Mouse (Mus musculus) embryonic facial prominence, embryonic 11.5 days (tissue): ENCODE measurements around the gene Sema3b. TPM values are rescaled to one million over a fixed set of nuclear protein-coding genes. Genes with fewer than 3 reads are reported as not detected.

Source experiments
- ATAC-seq: fragments of 200-750 bp; cut with Nextera tagmentation; replicated peaks from 2 replicates; pipeline ENCODE4 v1.8.0; 2017; ENCODE audit warnings: low read depth; ENCODE audit not compliant: insufficient number of reproducible peaks, low FRiP score, low TSS enrichment
- DNase-seq: peaks from one replicate; pipeline ENCODE4 v3.0.0-alpha.2; 2015; ENCODE audit warnings: low spot score
- H3K27ac ChIP-seq: fragments of 300-500 bp; sonication (generic); replicated peaks from 2 replicates; pipeline ENCODE4 v1.5.1; 2014; ENCODE audit warnings: mild to moderate bottlenecking, low read depth, low read length, control low read depth
- H3K27me3 ChIP-seq: fragments of 300-500 bp; sonication (generic); 2 replicates; pipeline ENCODE4 v1.6.1; 2014; ENCODE audit warnings: mild to moderate bottlenecking, low read length, moderate library complexity, mixed read lengths; ENCODE audit not compliant: control insufficient read depth, insufficient read depth
- H3K36me3 ChIP-seq: fragments of 300-500 bp; sonication (generic); replicated peaks from 2 replicates; pipeline ENCODE4 v1.6.1; 2014; ENCODE audit warnings: low read depth, mild to moderate bottlenecking, low read length, moderate library complexity, mixed read lengths; ENCODE audit not compliant: control insufficient read depth, insufficient read depth
- H3K4me1 ChIP-seq: fragments of 300-500 bp; sonication (generic); 2 replicates; pipeline ENCODE4 v1.6.1; 2014; ENCODE audit warnings: low read length, mixed read lengths; ENCODE audit not compliant: control insufficient read depth, insufficient read depth
- H3K4me2 ChIP-seq: fragments of 300-500 bp; sonication (generic); 2 replicates; pipeline ENCODE4 v1.6.1; 2014; ENCODE audit warnings: low read depth, mild to moderate bottlenecking, control low read depth, low read length, moderate library complexity
- H3K4me3 ChIP-seq: fragments of 300-500 bp; sonication (generic); 2 replicates; pipeline ENCODE4 v1.5.1; 2014; ENCODE audit warnings: low read depth, low read length, control low read depth
- H3K9ac ChIP-seq: fragments of 300-500 bp; sonication (generic); replicated peaks from 2 replicates; pipeline ENCODE4 v1.6.1; 2014; ENCODE audit warnings: mild to moderate bottlenecking, control low read depth, low read length
- H3K9me3 ChIP-seq: fragments of 300-500 bp; sonication (generic); replicated peaks from 2 replicates; pipeline ENCODE4 v1.6.1; 2016; ENCODE audit warnings: mild to moderate bottlenecking, low read length, inconsistent platforms, mixed read lengths; ENCODE audit not compliant: control insufficient read depth
- WGBS: fragments of 180-500 bp; shearing (Covaris S2); extraction: QIAGEN DNeasy Blood & Tissue Kit; methylation state at CpG from one replicate; pipeline ENCODE4 v1.1.7; 2014; 5-methylcytosine and 5-hydroxymethylcytosine counted together
- polyA plus RNA-seq: library from polyadenylated mRNA; unstranded; fragments of >200 nt; fragmentation: Nextera tagmentation; extraction: Ambion mirVana; gene quantifications from 2 replicates; pipeline ENCODE4 v1.2.1, GENCODE M21; 2014

Sema3b gene
- polyA plus RNA-seq, 1 experiment from 2014 or later, result 1.3 TPM

DNA sequence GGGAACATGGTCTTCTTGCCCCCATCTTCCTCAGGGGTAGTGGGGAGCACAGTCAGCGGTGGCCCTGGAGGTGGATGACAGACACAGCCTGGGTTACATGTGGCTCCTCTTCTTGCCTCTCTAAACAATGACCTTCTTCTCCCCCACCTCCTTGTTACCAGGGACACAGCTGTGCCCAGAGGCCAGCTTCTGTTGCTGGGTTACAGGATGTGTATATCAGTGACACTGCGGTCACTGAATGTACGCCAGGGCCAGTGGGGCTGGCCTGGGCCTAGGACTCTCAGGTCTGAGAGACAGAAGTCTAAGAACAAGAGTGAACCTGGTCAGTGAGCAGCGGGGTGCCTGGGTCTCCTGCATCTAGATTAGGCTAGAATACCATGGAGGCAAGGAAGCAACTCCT is 6.0 kb upstream of the Sema3b start:
- DNase-seq, result no peak
- Histone ChIP-seq H3K27me3 (no peaks in the 10 kb centered on the region), H3K9ac (no peak overlapping the region; the same call in 1 of the 2 replicates), H3K9me3 (no peaks in the 10 kb centered on the region), H3K4me3 (no peak overlapping the region), H3K4me1 (peaks cover 3% of the 10 kb centered on the region; the same call in 1 of the 2 replicates), H3K4me2 (no peak overlapping the region), H3K36me3 (peaks cover 3% of the 10 kb centered on the region; the same call in 1 of the 2 replicates), H3K27ac (no peak overlapping the region)
- no peak for ATAC-seq
- WGBS, result 48% methylated on average over 4 of the region's 4 CpGs

DNA sequence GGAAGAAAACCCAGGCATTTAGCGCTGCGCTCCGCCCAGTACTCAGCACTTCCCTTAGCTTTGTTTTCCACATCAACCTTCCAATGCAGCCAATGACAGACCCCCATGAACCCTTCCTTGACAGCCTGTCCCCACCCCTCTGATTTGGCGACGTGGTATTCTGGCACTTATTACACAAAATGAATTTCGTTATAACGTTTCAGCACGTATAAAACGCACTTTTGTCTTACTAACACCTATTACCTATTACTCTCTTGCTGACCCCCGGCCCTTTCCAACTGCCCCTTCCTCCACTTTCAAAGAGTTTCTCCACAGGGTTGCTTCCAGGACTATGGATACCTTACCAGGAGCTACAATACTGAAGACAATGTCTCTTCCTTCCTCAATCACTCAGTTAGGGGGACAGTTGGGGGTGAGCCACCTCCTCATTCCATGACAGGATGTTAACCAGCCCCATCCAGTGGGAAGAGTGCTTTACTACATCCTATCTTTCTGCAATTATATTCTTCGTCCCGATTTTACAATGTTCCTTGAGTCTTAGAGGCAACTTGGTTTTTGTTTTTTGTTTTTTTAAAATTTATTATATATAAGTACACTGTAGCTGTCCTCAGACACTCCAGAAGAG is 4.0 kb upstream of the Sema3b start:
- WGBS, result 12% methylated on average over 12 of the region's 12 CpGs
- H3K9ac ChIP-seq, result peak overlapping the region; percentile 2; the same call in 1 of the 2 replicates
- ATAC-seq (no peak; the same call in 1 of the 2 replicates), DNase-seq (no peak)
- H3K9me3 ChIP-seq, result no peaks in the 10 kb centered on the region
- H3K4me3 ChIP-seq, result peak overlapping the region; percentile 30; the same call in 1 of the 2 replicates
- peak overlapping the region; percentile 75 for H3K4me2 ChIP-seq
- peaks cover 4% of the 10 kb centered on the region; the same call in 1 of the 2 replicates for H3K4me1 ChIP-seq
- H3K27ac ChIP-seq, result peak overlapping the region; percentile 81
- H3K27me3 ChIP-seq, result no peaks in the 10 kb centered on the region
- H3K36me3 ChIP-seq, result no peaks in the 10 kb centered on the region; the same call in 1 of the 2 replicates

DNA sequence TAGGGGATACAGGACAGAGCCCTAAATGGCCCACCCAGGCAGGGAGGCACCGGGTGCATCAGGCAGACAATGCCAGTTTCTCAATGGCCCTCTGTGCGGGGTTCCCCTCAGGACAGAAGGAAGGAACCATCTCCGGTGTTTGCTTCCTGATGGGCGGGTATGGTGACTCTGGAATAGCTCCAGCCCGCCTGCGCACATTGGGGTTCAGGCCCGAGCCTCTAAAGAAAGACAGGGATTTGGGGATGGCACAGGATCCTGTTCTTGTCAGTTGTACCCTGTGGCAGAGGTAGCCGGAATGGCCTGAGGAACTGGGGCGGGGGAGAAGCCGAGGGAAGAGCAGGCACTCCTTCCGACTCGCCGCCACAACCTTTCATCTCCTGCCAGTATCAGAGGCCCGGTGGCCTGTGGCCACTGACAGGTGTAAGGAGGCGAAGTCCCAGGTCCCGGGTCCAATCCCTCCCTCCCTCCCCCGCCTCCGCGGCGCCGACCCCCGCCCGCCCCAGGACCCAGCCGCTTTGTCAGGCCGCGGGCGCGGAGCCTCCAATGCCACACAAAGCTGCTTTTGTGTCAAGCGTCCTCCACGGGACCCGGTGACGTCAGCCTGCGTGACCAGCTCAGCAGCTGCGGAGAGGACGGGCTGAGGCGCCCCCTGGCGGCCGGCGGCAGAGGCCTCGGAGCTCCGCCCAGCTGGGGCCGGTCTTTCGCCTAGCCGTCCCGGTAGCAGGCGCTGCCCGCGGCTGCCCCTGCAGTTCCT is 3.3 kb upstream of the Sema3b start:
- Histone ChIP-seq H3K4me3 (peak overlapping the region; percentile 30), H3K9ac (peak overlapping the region; percentile 68), H3K4me1 (peaks cover 9% of the 10 kb centered on the region; the same call in 1 of the 2 replicates), H3K27me3 (no peaks in the 10 kb centered on the region), H3K4me2 (peak overlapping the region; percentile 75), H3K9me3 (no peaks in the 10 kb centered on the region), H3K36me3 (no peaks in the 10 kb centered on the region; the same call in 1 of the 2 replicates), H3K27ac (peak overlapping the region; percentile 81)
- WGBS, result 4% methylated on average over 47 of the region's 48 CpGs
- peak; percentile 98 for DNase-seq
- ATAC-seq, result peak; percentile 90

DNA sequence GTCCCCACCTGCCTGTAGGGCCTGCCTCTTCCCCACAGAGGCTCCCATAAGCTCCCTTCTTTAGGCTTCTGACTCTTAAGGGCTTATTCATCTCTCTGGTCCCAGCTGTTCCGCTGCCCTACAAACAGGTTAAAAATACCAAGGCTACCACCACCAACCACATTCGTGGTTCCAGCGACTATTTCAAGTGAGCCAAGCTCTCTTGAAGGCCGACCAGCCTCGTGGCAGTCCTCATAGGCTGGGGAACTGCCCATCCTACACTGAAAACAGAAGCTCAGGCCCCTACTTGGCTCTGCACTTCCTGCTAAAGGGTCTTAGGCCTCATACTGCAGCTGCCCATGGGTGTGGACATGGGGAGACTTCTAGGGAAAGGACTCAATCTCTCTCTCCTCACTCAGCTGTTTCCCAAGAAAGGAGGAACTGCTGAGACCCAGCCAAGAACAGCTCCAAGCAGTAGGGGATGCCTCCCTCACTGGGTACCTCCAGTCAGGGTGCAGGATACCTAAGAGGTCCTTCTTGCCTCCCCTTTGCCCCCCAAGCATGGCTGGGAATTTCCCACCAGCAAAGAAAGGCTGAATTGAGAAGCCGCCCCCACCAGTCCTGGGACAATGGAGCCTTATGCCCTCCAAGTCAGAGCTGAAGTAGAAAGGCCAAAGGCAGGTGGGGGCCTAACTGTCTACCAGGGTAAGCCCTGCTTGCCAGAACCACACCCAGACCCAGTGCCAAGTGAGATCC is 2.6 kb upstream of the Sema3b start:
- Histone ChIP-seq H3K9ac (peak overlapping the region; percentile 68), H3K27ac (peak overlapping the region; percentile 81), H3K9me3 (no peaks in the 10 kb centered on the region), H3K4me1 (peaks cover 9% of the 10 kb centered on the region; the same call in 1 of the 2 replicates), H3K36me3 (no peaks in the 10 kb centered on the region; the same call in 1 of the 2 replicates), H3K27me3 (no peaks in the 10 kb centered on the region), H3K4me3 (no peak overlapping the region), H3K4me2 (no peak overlapping the region)
- WGBS, result 69% methylated on average over 6 of the region's 6 CpGs
- ATAC-seq, result peak; percentile 1; the same call in 1 of the 2 replicates
- DNase-seq, result no peak

DNA sequence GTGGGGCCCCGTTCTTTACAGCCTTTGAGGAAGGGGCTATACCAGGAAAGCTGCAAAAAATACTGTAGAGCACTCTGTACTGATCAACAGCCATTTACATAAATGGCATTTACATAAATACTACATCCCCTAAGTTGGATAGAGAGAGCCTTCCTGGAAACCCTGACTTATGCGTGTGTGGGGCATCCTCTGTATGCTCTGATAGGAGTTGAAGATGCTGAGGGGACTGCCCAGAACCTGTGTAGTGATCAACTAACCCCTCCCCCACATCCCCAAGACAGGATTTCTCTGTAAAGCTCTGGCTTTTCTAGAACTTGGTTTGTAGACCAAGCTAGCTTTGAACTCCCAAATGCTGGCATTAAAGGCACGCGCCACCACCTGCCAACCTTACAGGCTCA is 403 bp upstream of the Sema3b start:
- H3K9me3 ChIP-seq, result no peaks in the 10 kb centered on the region
- no peak for DNase-seq
- H3K27me3 ChIP-seq, result no peaks in the 10 kb centered on the region
- no peaks in the 10 kb centered on the region for H3K36me3 ChIP-seq
- H3K4me2 ChIP-seq, result no peak overlapping the region
- H3K4me1 ChIP-seq, result peaks cover 16% of the 10 kb centered on the region
- no peak overlapping the region for H3K4me3 ChIP-seq
- ATAC-seq, result no peak
- H3K9ac ChIP-seq, result no peak overlapping the region
- 63% methylated on average over 4 of the region's 4 CpGs for WGBS
- H3K27ac ChIP-seq, result no peak overlapping the region

DNA sequence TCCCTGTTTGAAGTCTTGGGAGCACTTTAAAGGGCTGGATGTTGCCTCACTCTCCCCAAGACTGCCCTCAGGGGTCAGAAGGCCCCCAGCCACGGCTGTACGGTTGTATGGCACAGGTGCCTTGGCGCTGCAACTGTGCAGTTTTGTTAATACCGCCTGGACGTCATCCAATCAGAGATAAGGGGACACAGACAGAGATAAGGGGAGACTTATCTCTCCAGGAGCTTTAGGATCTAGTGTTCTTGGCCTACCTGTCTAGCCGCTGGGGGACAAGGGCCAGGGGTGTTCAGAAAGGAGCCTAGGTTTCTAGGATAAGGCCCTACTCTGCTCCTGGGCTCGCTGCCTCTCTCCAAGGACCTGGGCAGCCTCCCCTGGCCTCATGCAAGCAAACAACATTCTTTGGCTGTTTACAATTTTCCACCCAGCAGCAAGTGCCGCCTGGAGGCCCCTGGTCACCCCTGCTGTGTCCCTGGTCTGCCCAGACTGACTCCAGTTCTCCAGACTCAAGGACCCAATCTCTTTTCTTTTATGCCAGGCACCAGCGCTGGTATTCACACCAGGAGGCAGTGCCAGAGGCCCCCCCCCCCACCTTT is 1.3 kb downstream of the Sema3b start:
- Histone ChIP-seq H3K9me3 (no peaks in the 10 kb centered on the region), H3K4me3 (no peak overlapping the region), H3K27ac (no peak overlapping the region), H3K4me1 (peaks cover 16% of the 10 kb centered on the region), H3K27me3 (no peaks in the 10 kb centered on the region), H3K4me2 (no peak overlapping the region), H3K9ac (peak overlapping the region; percentile 19; the same call in 1 of the 2 replicates), H3K36me3 (no peaks in the 10 kb centered on the region)
- WGBS, result 55% methylated on average over 9 of the region's 9 CpGs
- DNase-seq, result no peak
- no peak for ATAC-seq

DNA sequence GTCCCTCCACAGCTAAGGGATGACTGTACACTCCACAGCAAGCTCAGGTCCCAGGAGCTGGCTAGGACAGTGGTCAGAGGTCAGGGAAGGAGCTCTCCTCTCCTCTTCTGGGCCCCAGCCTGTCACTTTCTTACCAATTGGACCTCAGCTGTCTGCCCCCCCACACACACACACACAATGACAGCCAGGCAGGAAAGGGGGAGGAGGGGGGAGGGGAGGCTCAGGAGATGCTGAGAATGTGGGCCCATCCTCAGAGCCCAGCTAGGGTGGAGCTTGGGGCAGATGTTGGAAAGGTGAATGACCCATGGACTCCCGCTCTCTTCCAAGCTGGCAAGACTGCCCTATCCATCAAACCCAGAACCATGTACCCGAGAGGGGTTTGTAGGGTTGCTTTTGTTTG is 2.0 kb downstream of the Sema3b start:
- no peak for DNase-seq
- 72% methylated on average over 2 of the region's 2 CpGs for WGBS
- Histone ChIP-seq H3K4me1 (peaks cover 13% of the 10 kb centered on the region), H3K27me3 (no peaks in the 10 kb centered on the region), H3K9ac (no peak overlapping the region; the same call in 1 of the 2 replicates), H3K4me2 (0 out of 2 replicates have a peak overlapping the region, but pooled peaks have one; percentile 10), H3K4me3 (no peak overlapping the region), H3K9me3 (no peaks in the 10 kb centered on the region), H3K27ac (no peak overlapping the region), H3K36me3 (no peaks in the 10 kb centered on the region)
- ATAC-seq, result no peak
